Mouse (Mus musculus): ENCODE results near the gene Prim1. TPM values are rescaled to one million over a fixed set of nuclear protein-coding genes. Genes with fewer than 3 reads are reported as not detected.
"Not testable (repeated sequence)": the region's sequence is repeated elsewhere in the genome, so short reads cannot be mapped to it uniquely, and the experiment has no call there.

Gene Prim1
- polyA plus RNA-seq, 1 experiment from 2014 or later, result 127 TPM

- Histone ChIP-seq H3K9ac (ENCODE audit: low read length) (no peak overlapping the region; the same call in 1 of the 2 replicates), H3K36me3 (ENCODE audit: control insufficient read depth, insufficient read depth, low read length) (peaks cover 16% of the 10 kb centered on the region), H3K27ac (ENCODE audit: low read depth, low read length) (no peak overlapping the region), H3K4me2 (ENCODE audit: low read depth, low read length, severe bottlenecking) (no peak overlapping the region), H3K4me3 (ENCODE audit: low read depth, low read length) (no peak overlapping the region), H3K4me1 (replicated peaks; ENCODE audit: control insufficient read depth, insufficient read depth, low read length) (peaks cover 10% of the 10 kb centered on the region; the same call in 1 of the 2 replicates), H3K9me3 (ENCODE audit: control insufficient read depth, low read length) (no peaks in the 10 kb centered on the region), H3K27me3 (ENCODE audit: control insufficient read depth, insufficient read depth, low read length) (no peaks in the 10 kb centered on the region)
- no peak for DNase-seq (ENCODE audit: low spot score)
- no peak for ATAC-seq (replicated peaks; ENCODE audit: low FRiP score)
- 83% methylated on average over 4 of the region's 4 CpGs for WGBS
Measured at GRCm38 (mm10) chr10:128041636-128042035, 26.7 kb downstream of the Prim1 start.

GRCm38 (mm10) chr10:128042466-128042865 lies 27.5 kb downstream of the Prim1 start:
- peaks cover 8% of the 10 kb centered on the region; the same call in 1 of the 2 replicates for H3K4me1 ChIP-seq (replicated peaks; ENCODE audit: control insufficient read depth, insufficient read depth, low read length)
- H3K9ac ChIP-seq (ENCODE audit: low read length), result no peak overlapping the region
- H3K27me3 ChIP-seq (ENCODE audit: control insufficient read depth, insufficient read depth, low read length), result no peaks in the 10 kb centered on the region
- H3K9me3 ChIP-seq (ENCODE audit: control insufficient read depth, low read length), result no peaks in the 10 kb centered on the region
- no peak overlapping the region for H3K4me3 ChIP-seq (ENCODE audit: low read depth, low read length)
- 94% methylated on average over 3 of the region's 3 CpGs for WGBS
- H3K36me3 ChIP-seq (ENCODE audit: control insufficient read depth, insufficient read depth, low read length), result peaks cover 16% of the 10 kb centered on the region
- H3K27ac ChIP-seq (ENCODE audit: low read depth, low read length), result no peak overlapping the region
- DNase-seq (ENCODE audit: low spot score), result no peak
- H3K4me2 ChIP-seq (ENCODE audit: low read depth, low read length, severe bottlenecking), result no peak overlapping the region
- no peak for ATAC-seq (replicated peaks; ENCODE audit: low FRiP score)

GRCm38 (mm10) chr10:128043041-128043835 lies 28.3 kb downstream of the Prim1 start:
- Histone ChIP-seq H3K27ac (ENCODE audit: low read depth, low read length) (no peak overlapping the region), H3K27me3 (ENCODE audit: control insufficient read depth, insufficient read depth, low read length) (no peaks in the 10 kb centered on the region), H3K36me3 (ENCODE audit: control insufficient read depth, insufficient read depth, low read length) (peaks cover 16% of the 10 kb centered on the region), H3K4me1 (replicated peaks; ENCODE audit: control insufficient read depth, insufficient read depth, low read length) (peaks cover 3% of the 10 kb centered on the region; the same call in 1 of the 2 replicates), H3K4me3 (ENCODE audit: low read depth, low read length) (no peak overlapping the region), H3K9ac (ENCODE audit: low read length) (no peak overlapping the region), H3K4me2 (ENCODE audit: low read depth, low read length, severe bottlenecking) (no peak overlapping the region), H3K9me3 (ENCODE audit: control insufficient read depth, low read length) (no peaks in the 10 kb centered on the region)
- ATAC-seq (replicated peaks; ENCODE audit: low FRiP score) (no peak), DNase-seq (ENCODE audit: low spot score) (no peak)
- WGBS, result 73% methylated on average over 3 of the region's 3 CpGs

- Histone ChIP-seq H3K4me1 (replicated peaks; ENCODE audit: control insufficient read depth, insufficient read depth, low read length) (no peaks in the 10 kb centered on the region), H3K27me3 (ENCODE audit: control insufficient read depth, insufficient read depth, low read length) (no peaks in the 10 kb centered on the region), H3K27ac (ENCODE audit: low read depth, low read length) (no peak overlapping the region), H3K36me3 (ENCODE audit: control insufficient read depth, insufficient read depth, low read length) (peaks cover 26% of the 10 kb centered on the region), H3K4me3 (ENCODE audit: low read depth, low read length) (no peak overlapping the region), H3K4me2 (ENCODE audit: low read depth, low read length, severe bottlenecking) (no peak overlapping the region), H3K9ac (ENCODE audit: low read length) (no peak overlapping the region), H3K9me3 (ENCODE audit: control insufficient read depth, low read length) (no peaks in the 10 kb centered on the region)
- no peak for DNase-seq (ENCODE audit: low spot score)
- no peak for ATAC-seq (replicated peaks; ENCODE audit: low FRiP score)
- WGBS, result 94% methylated on average over 8 of the region's 8 CpGs
Measured at GRCm38 (mm10) chr10:128048157-128048556, 33.2 kb downstream of the Prim1 start.

GRCm38 (mm10) chr10:128049741-128050140 lies 34.8 kb downstream of the Prim1 start:
- no peak overlapping the region for H3K4me2 ChIP-seq (ENCODE audit: low read depth, low read length, severe bottlenecking)
- H3K4me3 ChIP-seq (ENCODE audit: low read depth, low read length), result no peak overlapping the region
- H3K27me3 ChIP-seq (ENCODE audit: control insufficient read depth, insufficient read depth, low read length), result no peaks in the 10 kb centered on the region
- no peaks in the 10 kb centered on the region for H3K9me3 ChIP-seq (ENCODE audit: control insufficient read depth, low read length)
- DNase-seq (ENCODE audit: low spot score) (no peak), ATAC-seq (replicated peaks; ENCODE audit: low FRiP score) (no peak)
- peaks cover 17% of the 10 kb centered on the region for H3K36me3 ChIP-seq (ENCODE audit: control insufficient read depth, insufficient read depth, low read length)
- H3K27ac ChIP-seq (ENCODE audit: low read depth, low read length), result no peak overlapping the region
- no peak overlapping the region for H3K9ac ChIP-seq (ENCODE audit: low read length)
- no peaks in the 10 kb centered on the region for H3K4me1 ChIP-seq (replicated peaks; ENCODE audit: control insufficient read depth, insufficient read depth, low read length)
- 92% methylated on average over 2 of the region's 2 CpGs for WGBS

- 84% methylated on average over 2 of the region's 2 CpGs for whole genome bisulfite sequencing
- Histone ChIP-seq H3K9me3 (ENCODE audit: control insufficient read depth, low read length) (no peaks in the 10 kb centered on the region), H3K4me1 (replicated peaks; ENCODE audit: control insufficient read depth, insufficient read depth, low read length) (no peaks in the 10 kb centered on the region), H3K9ac (ENCODE audit: low read length) (no peak overlapping the region), H3K36me3 (ENCODE audit: control insufficient read depth, insufficient read depth, low read length) (peaks cover 17% of the 10 kb centered on the region), H3K4me3 (ENCODE audit: low read depth, low read length) (no peak overlapping the region), H3K27ac (ENCODE audit: low read depth, low read length) (no peak overlapping the region), H3K27me3 (ENCODE audit: control insufficient read depth, insufficient read depth, low read length) (no peaks in the 10 kb centered on the region), H3K4me2 (ENCODE audit: low read depth, low read length, severe bottlenecking) (no peak overlapping the region)
- DNase-seq (ENCODE audit: low spot score) (no peak), ATAC-seq (replicated peaks; ENCODE audit: low FRiP score) (no peak)
Measured at GRCm38 (mm10) chr10:128050355-128050754, 35.4 kb downstream of the Prim1 start.

- Histone ChIP-seq H3K36me3 (ENCODE audit: control insufficient read depth, insufficient read depth, low read length) (peaks cover 15% of the 10 kb centered on the region), H3K4me3 (ENCODE audit: low read depth, low read length) (no peak overlapping the region), H3K27ac (ENCODE audit: low read depth, low read length) (no peak overlapping the region), H3K27me3 (ENCODE audit: control insufficient read depth, insufficient read depth, low read length) (no peaks in the 10 kb centered on the region), H3K9me3 (ENCODE audit: control insufficient read depth, low read length) (no peaks in the 10 kb centered on the region), H3K4me1 (replicated peaks; ENCODE audit: control insufficient read depth, insufficient read depth, low read length) (no peaks in the 10 kb centered on the region), H3K9ac (ENCODE audit: low read length) (no peak overlapping the region), H3K4me2 (ENCODE audit: low read depth, low read length, severe bottlenecking) (no peak overlapping the region)
- WGBS, result 96% methylated on average over 5 of the region's 5 CpGs
- ATAC-seq (replicated peaks; ENCODE audit: low FRiP score), result no peak
- no peak for DNase-seq (ENCODE audit: low spot score)
Measured at GRCm38 (mm10) chr10:128051589-128051988, 36.6 kb downstream of the Prim1 start.

GRCm38 (mm10) chr10:128052136-128052535 lies 37.2 kb downstream of the Prim1 start:
- not testable (repeated sequence) for H3K9ac ChIP-seq (ENCODE audit: low read length); DNase-seq (ENCODE audit: low spot score); ATAC-seq (replicated peaks; ENCODE audit: low FRiP score); H3K4me3 ChIP-seq (ENCODE audit: low read depth, low read length); H3K27ac ChIP-seq (ENCODE audit: low read depth, low read length); H3K9me3 ChIP-seq (ENCODE audit: control insufficient read depth, low read length); H3K4me2 ChIP-seq (ENCODE audit: low read depth, low read length, severe bottlenecking); H3K4me1 ChIP-seq (replicated peaks; ENCODE audit: control insufficient read depth, insufficient read depth, low read length); H3K27me3 ChIP-seq (ENCODE audit: control insufficient read depth, insufficient read depth, low read length)
- H3K36me3 ChIP-seq (ENCODE audit: control insufficient read depth, insufficient read depth, low read length), result peaks cover 15% of the 10 kb centered on the region
- 100% methylated on average over 1 of the region's 2 CpGs for WGBS

GRCm38 (mm10) chr10:128053001-128053400 lies 38.0 kb downstream of the Prim1 start:
- peaks cover 15% of the 10 kb centered on the region for H3K36me3 ChIP-seq (ENCODE audit: control insufficient read depth, insufficient read depth, low read length)
- DNase-seq (ENCODE audit: low spot score) (no peak), ATAC-seq (replicated peaks; ENCODE audit: low FRiP score) (no peak)
- 95% methylated on average over 8 of the region's 8 CpGs for WGBS
- peaks cover 3% of the 10 kb centered on the region; the same call in 1 of the 2 replicates for H3K4me1 ChIP-seq (replicated peaks; ENCODE audit: control insufficient read depth, insufficient read depth, low read length)
- no peak overlapping the region for H3K27ac ChIP-seq (ENCODE audit: low read depth, low read length)
- no peak overlapping the region for H3K4me3 ChIP-seq (ENCODE audit: low read depth, low read length)
- H3K9ac ChIP-seq (ENCODE audit: low read length), result no peak overlapping the region
- no peak overlapping the region for H3K4me2 ChIP-seq (ENCODE audit: low read depth, low read length, severe bottlenecking)
- H3K27me3 ChIP-seq (ENCODE audit: control insufficient read depth, insufficient read depth, low read length), result no peaks in the 10 kb centered on the region
- H3K9me3 ChIP-seq (ENCODE audit: control insufficient read depth, low read length), result no peaks in the 10 kb centered on the region
